Mouse (Mus musculus) hindbrain, embryonic 11.5 days (tissue): Measurements from ENCODE around the gene Bend5. TPM values are rescaled to one million over a fixed set of nuclear protein-coding genes. Genes with fewer than 3 reads are reported as not detected.

ENCODE experiments used
- ATAC-seq: fragments of 200-750 bp; cut with Nextera tagmentation; 2 replicates; pipeline ENCODE4 v1.8.0; 2017; ENCODE audit warnings: mild to moderate bottlenecking, moderate TSS enrichment, moderate library complexity; ENCODE audit not compliant: low FRiP score
- DNase-seq: peaks from one replicate; pipeline ENCODE4 v3.0.0-alpha.2; 2015; ENCODE audit warnings: low spot score
- H3K27ac ChIP-seq: fragments of 300-500 bp; sonication (generic); 2 replicates; pipeline ENCODE4 v1.5.1; 2014; ENCODE audit warnings: mild to moderate bottlenecking, low read depth, low read length
- H3K27me3 ChIP-seq: fragments of 300-500 bp; sonication (generic); 2 replicates; pipeline ENCODE4 v1.6.1; 2014; ENCODE audit warnings: mild to moderate bottlenecking, low read length, moderate library complexity, mixed read lengths; ENCODE audit not compliant: control insufficient read depth, insufficient read depth
- H3K36me3 ChIP-seq: fragments of 300-500 bp; sonication (generic); 2 replicates; pipeline ENCODE4 v1.6.1; 2014; ENCODE audit warnings: mild to moderate bottlenecking, low read length, moderate library complexity, mixed read lengths; ENCODE audit not compliant: control insufficient read depth, insufficient read depth
- H3K4me1 ChIP-seq: fragments of 300-500 bp; sonication (generic); replicated peaks from 2 replicates; pipeline ENCODE4 v1.6.1; 2014; ENCODE audit warnings: low read length, mixed read lengths; ENCODE audit not compliant: control insufficient read depth, insufficient read depth
- H3K4me2 ChIP-seq: fragments of 300-500 bp; sonication (generic); replicated peaks from 2 replicates; pipeline ENCODE4 v1.6.1; 2014; ENCODE audit warnings: mild to moderate bottlenecking, low read depth, low read length
- H3K4me3 ChIP-seq: fragments of 300-500 bp; sonication (generic); 2 replicates; pipeline ENCODE4 v1.5.1; 2014; ENCODE audit warnings: low read depth, low read length
- H3K9ac ChIP-seq: fragments of 300-500 bp; sonication (generic); 2 replicates; pipeline ENCODE4 v1.6.1; 2014; ENCODE audit warnings: low read depth, low read length
- H3K9me3 ChIP-seq: fragments of 300-500 bp; sonication (generic); 2 replicates; pipeline ENCODE4 v1.6.1; 2016; ENCODE audit warnings: low read length; ENCODE audit not compliant: control insufficient read depth
- WGBS: fragments of 180-500 bp; shearing (Covaris S2); extraction: QIAGEN DNeasy Blood & Tissue Kit; methylation state at CpG from one replicate; pipeline ENCODE4 v1.1.7; 2014; 5-methylcytosine and 5-hydroxymethylcytosine counted together
- polyA plus RNA-seq: library from polyadenylated mRNA; unstranded; fragments of >200 nt; fragmentation: Nextera tagmentation; extraction: Ambion mirVana; gene quantifications from 2 replicates; pipeline ENCODE4 v1.2.1, GENCODE M21; 2014

Bend5 gene
- polyA plus RNA-seq, 1 experiment from 2014 or later = 48.8 TPM

DNA sequence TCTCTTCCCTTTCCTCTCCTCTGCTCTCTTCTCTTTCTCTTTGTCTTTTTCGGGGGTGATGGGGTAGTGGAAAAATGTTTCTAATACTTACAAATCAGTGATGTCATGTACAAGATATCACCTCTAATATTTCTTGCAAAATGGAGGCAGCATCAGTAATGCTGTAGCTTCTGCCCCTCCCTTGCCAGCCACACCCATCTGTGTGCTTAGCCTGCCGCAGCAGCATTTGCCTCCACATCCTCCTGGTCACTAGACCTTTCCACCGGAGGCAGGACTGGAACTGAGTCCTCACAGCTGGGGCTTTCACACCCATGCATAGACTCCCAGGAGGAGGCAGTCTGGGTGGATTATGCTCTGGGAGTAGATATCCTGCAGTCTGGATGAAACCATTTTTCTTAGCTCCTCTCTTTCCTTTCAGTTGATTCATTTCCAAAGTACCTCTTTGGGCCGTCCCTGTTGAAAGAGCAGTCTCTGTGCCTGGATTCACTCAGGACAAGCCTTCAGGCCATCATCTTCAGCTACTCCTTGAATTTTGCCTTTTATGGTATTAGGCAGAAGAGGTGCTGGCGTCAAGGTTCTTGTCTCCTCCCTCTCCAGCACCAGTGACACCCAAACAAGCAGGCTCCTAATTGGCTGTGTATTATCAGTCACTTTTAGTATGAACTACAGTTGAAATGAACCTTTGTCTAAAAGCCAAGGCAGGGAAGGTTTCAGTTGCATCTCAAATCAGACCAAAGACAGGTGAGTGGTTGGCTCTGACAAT, 88.3 kb downstream of the Bend5 start:
- Histone ChIP-seq H3K9ac (no peak overlapping the region), H3K4me3 (no peak overlapping the region), H3K9me3 (no peaks in the 10 kb centered on the region), H3K36me3 (no peaks in the 10 kb centered on the region), H3K4me1 (no peaks in the 10 kb centered on the region), H3K27me3 (no peaks in the 10 kb centered on the region), H3K4me2 (no peak overlapping the region), H3K27ac (no peak overlapping the region)
- ATAC-seq (no peak), DNase-seq (no peak)
- 80% methylated on average over 5 of the region's 5 CpGs for WGBS

DNA sequence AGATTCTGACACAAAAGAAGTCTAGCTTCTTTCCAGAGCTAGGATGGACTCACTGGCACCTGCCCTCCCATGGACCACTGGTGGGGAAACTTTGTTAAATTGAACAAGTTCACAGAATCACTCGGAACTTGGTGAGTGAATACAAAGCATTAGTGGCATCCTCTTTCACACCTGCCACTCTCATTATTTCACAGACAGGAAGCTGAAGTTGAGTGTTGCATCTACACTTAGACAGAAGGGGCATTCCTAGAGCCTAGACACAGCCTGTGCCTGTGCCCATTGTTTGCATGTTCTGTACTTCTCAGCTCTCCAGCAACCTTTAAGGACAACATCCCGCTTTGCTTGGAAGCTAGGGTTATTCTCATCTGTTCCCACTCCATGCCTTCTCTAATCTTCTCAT, 90.1 kb downstream of the Bend5 start:
- no peaks in the 10 kb centered on the region for H3K36me3 ChIP-seq
- no peak overlapping the region for H3K9ac ChIP-seq
- DNase-seq (no peak), ATAC-seq (no peak)
- 90% methylated on average over 2 of the region's 2 CpGs for WGBS
- no peaks in the 10 kb centered on the region for H3K4me1 ChIP-seq
- no peaks in the 10 kb centered on the region for H3K9me3 ChIP-seq
- no peaks in the 10 kb centered on the region for H3K27me3 ChIP-seq
- H3K27ac ChIP-seq = no peak overlapping the region
- H3K4me3 ChIP-seq = no peak overlapping the region
- H3K4me2 ChIP-seq = no peak overlapping the region
